Mouse (Mus musculus) left cerebral cortex, postnatal 14 days (tissue): ENCODE measurements at regions not wholly inside any gene's neighbourhood (a gene's known extent, or its start where the extent isn't known, plus 50 kb on each side); places are given as distances from the start of the nearest gene placed in this dataset.
"Not testable (repeated sequence)": the region's sequence is repeated elsewhere in the genome, so short reads cannot be mapped to it uniquely, and the experiment has no call there.

ENCODE experiments used
- DNase-seq, 2 experiments: peaks; one replicate each; pipeline ENCODE4 v3.0.0; 2021 to 2022; ENCODE audit warnings: low spot score in 2 of 2, mixed read lengths in 1 of 2
- intact Hi-C: fragments of 180-260 bp; cut with DNase I; formaldehyde crosslinking; loops from one replicate; pipeline ENCODE4 v1.15.1; 2025

GRCm38 (mm10) chr6:81800822-81801221, 122.6 kb upstream of the Gcfc2 start:
- intact Hi-C loops = no loop called here
- DNase-seq = no peak

GRCm38 (mm10) chr6:81801804-81802203, 121.7 kb upstream of the Gcfc2 start:
- intact Hi-C loops = no loop called here
- peak in 1 of 2 experiments; percentile 78 for DNase-seq

GRCm38 (mm10) chr6:81805942-81806341, 117.5 kb upstream of the Gcfc2 start:
- no peak for DNase-seq
- intact Hi-C loops = no loop called here

GRCm38 (mm10) chr6:81808712-81809111, 114.8 kb upstream of the Gcfc2 start:
- peak in 1 of 2 experiments; percentile 52 for DNase-seq
- intact Hi-C loops = no loop called here

GRCm38 (mm10) chr6:81815248-81815961, 108.1 kb upstream of the Gcfc2 start:
- DNase-seq = peak in 1 of 2 experiments; percentile 55
- intact Hi-C loops = no loop called here

- intact Hi-C loops = no loop called here
- no peak for DNase-seq
These were observed 107.5 kb upstream of the Gcfc2 start for GRCm38 (mm10) chr6:81815962-81816338.

- DNase-seq = peak; percentile 89 to 90
These were observed 106.2 kb upstream of the Gcfc2 start for GRCm38 (mm10) chr6:81817050-81817827.

GRCm38 (mm10) chr6:81818573-81818972, 104.9 kb upstream of the Gcfc2 start:
- intact Hi-C loops = no loop called here
- no peak for DNase-seq

More at GRCm38 (mm10) chr6:81817050-81817827, 106.2 kb upstream of the Gcfc2 start:
- intact Hi-C loops = no loop called here

- intact Hi-C loops = no loop called here
- DNase-seq = no peak
These were observed 103.4 kb upstream of the Gcfc2 start for GRCm38 (mm10) chr6:81820078-81820477.

- DNase-seq = peak; percentile 59 to 66
These were observed 83.9 kb upstream of the Gcfc2 start for GRCm38 (mm10) chr6:81839474-81840153.

GRCm38 (mm10) chr6:81868207-81868606, 55.3 kb upstream of the Gcfc2 start:
- DNase-seq, intact Hi-C loops: not testable (repeated sequence)

More at GRCm38 (mm10) chr6:81839474-81840153, 83.9 kb upstream of the Gcfc2 start:
- intact Hi-C loops = loop anchor here (5.0 to 10.0 kb wide), 3 partner anchors 38 to 108 kb away; partner anchors contain the start of gene Gcfc2
